Mouse (Mus musculus) hindbrain, embryonic 12.5 days (tissue): ENCODE results near the gene Iqcb1. TPM values are rescaled to one million over a fixed set of nuclear protein-coding genes. Genes with fewer than 3 reads are reported as not detected.

Source experiments
- ATAC-seq: fragments of 200-750 bp; cut with Nextera tagmentation; 2 replicates; pipeline ENCODE4 v1.8.0; 2017; ENCODE audit warnings: moderate TSS enrichment; ENCODE audit not compliant: low FRiP score
- H3K27ac ChIP-seq: fragments of 300-500 bp; sonication (generic); 2 replicates; pipeline ENCODE4 v1.5.1; 2016; ENCODE audit warnings: mild to moderate bottlenecking
- H3K27me3 ChIP-seq: fragments of 300-500 bp; sonication (generic); 2 replicates; pipeline ENCODE4 v1.6.1; 2016; ENCODE audit warnings: mild to moderate bottlenecking
- H3K36me3 ChIP-seq: fragments of 300-500 bp; sonication (generic); 2 replicates; pipeline ENCODE4 v1.6.1; 2016; ENCODE audit warnings: mild to moderate bottlenecking
- H3K4me1 ChIP-seq: fragments of 300-500 bp; sonication (generic); 2 replicates; pipeline ENCODE4 v1.6.1; 2016
- H3K4me2 ChIP-seq: fragments of 300-500 bp; sonication (generic); replicated peaks from 2 replicates; pipeline ENCODE4 v1.6.1; 2016; ENCODE audit warnings: mild to moderate bottlenecking
- H3K4me3 ChIP-seq: fragments of 300-500 bp; sonication (generic); 2 replicates; pipeline ENCODE4 v1.5.1; 2016; ENCODE audit warnings: mild to moderate bottlenecking
- H3K9ac ChIP-seq: fragments of 300-500 bp; sonication (generic); 2 replicates; pipeline ENCODE4 v1.6.1; 2016; ENCODE audit warnings: mild to moderate bottlenecking, moderate library complexity
- H3K9me3 ChIP-seq: fragments of 300-500 bp; sonication (generic); replicated peaks from 2 replicates; pipeline ENCODE4 v1.6.1; 2016; ENCODE audit warnings: mild to moderate bottlenecking
- WGBS: fragments of 180-500 bp; shearing (Covaris S2); methylation state at CpG from one replicate; pipeline ENCODE4 v1.1.7; 2016; 5-methylcytosine and 5-hydroxymethylcytosine counted together
- microRNA-seq: library from miRNA; unstranded; fragments of <30 nt; microRNA quantifications from one replicate; pipeline ENCODE4, GENCODE M21; 2017
- polyA plus RNA-seq: library from polyadenylated mRNA; unstranded; fragments of >200 nt; fragmentation: Nextera tagmentation; extraction: Ambion mirVana; gene quantifications from 2 replicates; pipeline ENCODE4 v1.2.1, GENCODE M21; 2016

The Iqcb1 gene
- polyA plus RNA-seq, 1 experiment from 2014 or later, result 68.9 TPM

GRCm38 (mm10) chr16:36920410-36920809, 92.2 kb downstream of the Iqcb1 start:
- Histone ChIP-seq H3K4me3 (no peak overlapping the region), H3K36me3 (peaks cover 51% of the 10 kb centered on the region), H3K4me1 (no peaks in the 10 kb centered on the region), H3K4me2 (no peak overlapping the region), H3K9ac (no peak overlapping the region), H3K9me3 (no peaks in the 10 kb centered on the region), H3K27me3 (no peaks in the 10 kb centered on the region), H3K27ac (no peak overlapping the region)
- WGBS, result 93% methylated on average over 3 of the region's 3 CpGs
- no peak for ATAC-seq

GRCm38 (mm10) chr16:36921067-36921613, 93.0 kb downstream of the Iqcb1 start:
- H3K9ac ChIP-seq, result no peak overlapping the region
- no peak overlapping the region for H3K4me3 ChIP-seq
- WGBS, result 93% methylated on average over 8 of the region's 8 CpGs
- H3K4me2 ChIP-seq, result no peak overlapping the region
- H3K27ac ChIP-seq, result no peak overlapping the region
- no peaks in the 10 kb centered on the region for H3K27me3 ChIP-seq
- H3K36me3 ChIP-seq, result peaks cover 50% of the 10 kb centered on the region
- no peaks in the 10 kb centered on the region for H3K4me1 ChIP-seq
- H3K9me3 ChIP-seq, result no peaks in the 10 kb centered on the region
- ATAC-seq, result no peak

- Histone ChIP-seq H3K36me3 (peaks cover 52% of the 10 kb centered on the region), H3K27ac (no peak overlapping the region), H3K27me3 (no peaks in the 10 kb centered on the region), H3K9me3 (no peaks in the 10 kb centered on the region), H3K4me1 (no peaks in the 10 kb centered on the region), H3K4me2 (no peak overlapping the region), H3K4me3 (no peak overlapping the region), H3K9ac (no peak overlapping the region)
- no peak for ATAC-seq
- 93% methylated on average over 6 of the region's 6 CpGs for WGBS
These were observed 93.8 kb downstream of the Iqcb1 start for GRCm38 (mm10) chr16:36921980-36922379.

Small RNA genes within 50 kb of the gene (microRNA-seq; reads per million reads assigned to microRNA genes)
- not detected for gene Gm22617

Other genes starting within 250 kb of the Iqcb1 start
- gene Cd86, start 162.3 kb upstream of the Iqcb1 start, polyA plus RNA-seq, result 1.7 and 2.0 TPM in 2 replicates
- 0.53 and 1.3 TPM in 2 replicates for gene Ildr1, start 134.4 kb upstream of the Iqcb1 start, polyA plus RNA-seq
- 3.0 and 6.6 TPM in 2 replicates for gene Slc15a2, start 43.4 kb upstream of the Iqcb1 start, polyA plus RNA-seq
- gene Eaf2, start 46.6 kb downstream of the Iqcb1 start, polyA plus RNA-seq, result 1.2 TPM in 2 replicates
- 95.7 and 96.0 TPM in 2 replicates for gene Golgb1, start 46.8 kb downstream of the Iqcb1 start, polyA plus RNA-seq
- gene Hcls1, start 106.6 kb downstream of the Iqcb1 start, polyA plus RNA-seq, result 2.5 and 2.8 TPM in 2 replicates
- gene Fbxo40, start 162.1 kb downstream of the Iqcb1 start, polyA plus RNA-seq, result 0.04 TPM in 1 of 2 replicates, not detected in the other
- 7.8 and 8.6 TPM in 2 replicates for gene Polq, start 183.4 kb downstream of the Iqcb1 start, polyA plus RNA-seq